Mouse (Mus musculus): ENCODE results near the gene Gm49405. TPM values are rescaled to one million over a fixed set of nuclear protein-coding genes. Genes with fewer than 3 reads are reported as not detected.

Gm49405 gene
- polyA plus RNA-seq, 1 experiment from 2014 or later: 5.5 TPM

- no peaks in the 10 kb centered on the region for H3K27me3 ChIP-seq
- H3K36me3 ChIP-seq: 0 out of 2 replicates have a peak, but pooled peaks cover 4% of the 10 kb centered on the region
- H3K9ac ChIP-seq (replicated peaks): peak overlapping the region; percentile 47; the same call in 1 of the 2 replicates
- H3K4me2 ChIP-seq: peak overlapping the region; percentile 84
- H3K9me3 ChIP-seq: no peaks in the 10 kb centered on the region
- peak overlapping the region; percentile 82 for H3K4me3 ChIP-seq (replicated peaks)
- H3K27ac ChIP-seq: no peak overlapping the region
- peaks cover 18% of the 10 kb centered on the region for H3K4me1 ChIP-seq (replicated peaks)
- no peak for ATAC-seq (ENCODE audit: insufficient number of reproducible peaks, insufficient read depth, low FRiP score, low TSS enrichment, low read depth)
- WGBS: 76% methylated on average over 9 of the region's 9 CpGs
Observed at GRCm38 (mm10) chr19:3999121-3999730, 1.2 kb upstream of the Gm49405 start.

GRCm38 (mm10) chr19:4000949-4001525, 611 bp downstream of the Gm49405 start:
- Histone ChIP-seq H3K36me3 (peaks cover 19% of the 10 kb centered on the region), H3K27me3 (no peaks in the 10 kb centered on the region), H3K4me2 (peak overlapping the region; percentile 84), H3K9me3 (no peaks in the 10 kb centered on the region), H3K4me1 (replicated peaks) (peaks cover 14% of the 10 kb centered on the region), H3K27ac (peak overlapping the region; percentile 98), H3K4me3 (replicated peaks) (peak overlapping the region; percentile 82), H3K9ac (replicated peaks) (peak overlapping the region; percentile 89)
- ATAC-seq (ENCODE audit: insufficient number of reproducible peaks, insufficient read depth, low FRiP score, low TSS enrichment, low read depth): peak; percentile 20; the same call in 1 of the 2 replicates
- 15% methylated on average over 17 of the region's 17 CpGs for WGBS

GRCm38 (mm10) chr19:4001752-4002151, 1.3 kb downstream of the Gm49405 start:
- H3K27me3 ChIP-seq: no peaks in the 10 kb centered on the region
- H3K9ac ChIP-seq (replicated peaks): no peak overlapping the region
- H3K4me3 ChIP-seq (replicated peaks): peak overlapping the region; percentile 82
- no peaks in the 10 kb centered on the region for H3K9me3 ChIP-seq
- H3K4me2 ChIP-seq: peak overlapping the region; percentile 84
- no peak for ATAC-seq (ENCODE audit: insufficient number of reproducible peaks, insufficient read depth, low FRiP score, low TSS enrichment, low read depth)
- H3K27ac ChIP-seq: no peak overlapping the region
- WGBS: 81% methylated on average over 5 of the region's 5 CpGs
- peaks cover 26% of the 10 kb centered on the region for H3K36me3 ChIP-seq
- peaks cover 13% of the 10 kb centered on the region for H3K4me1 ChIP-seq (replicated peaks)

GRCm38 (mm10) chr19:4003112-4003511, 2.7 kb downstream of the Gm49405 start, which contains the start of gene Doc2g:
Doc2g (plus strand) TSS chr19:4003313.
- H3K9me3 ChIP-seq: no peaks in the 10 kb centered on the region
- peaks cover 13% of the 10 kb centered on the region for H3K4me1 ChIP-seq (replicated peaks)
- H3K4me2 ChIP-seq: no peak within 1 kb of the TSS
- no peak for ATAC-seq (ENCODE audit: insufficient number of reproducible peaks, insufficient read depth, low FRiP score, low TSS enrichment, low read depth)
- peak within 1 kb of the TSS; percentile 14; the same call in 1 of the 2 replicates for H3K9ac ChIP-seq (replicated peaks)
- WGBS: 82% methylated on average over 1 of the region's 1 CpGs
- H3K27ac ChIP-seq: no peak within 1 kb of the TSS
- H3K36me3 ChIP-seq: peaks cover 40% of the 10 kb centered on the region
- no peaks in the 10 kb centered on the region for H3K27me3 ChIP-seq
- H3K4me3 ChIP-seq (replicated peaks): no peak within 1 kb of the TSS

- H3K9me3 ChIP-seq: no peaks in the 10 kb centered on the region
- peaks cover 45% of the 10 kb centered on the region for H3K36me3 ChIP-seq
- no peaks in the 10 kb centered on the region for H3K27me3 ChIP-seq
- no peak overlapping the region for H3K4me3 ChIP-seq (replicated peaks)
- no peak overlapping the region for H3K9ac ChIP-seq (replicated peaks)
- 72% methylated on average over 12 of the region's 12 CpGs for WGBS
- no peak overlapping the region for H3K27ac ChIP-seq
- no peak for ATAC-seq (ENCODE audit: insufficient number of reproducible peaks, insufficient read depth, low FRiP score, low TSS enrichment, low read depth)
- H3K4me2 ChIP-seq: no peak overlapping the region
- peaks cover 13% of the 10 kb centered on the region for H3K4me1 ChIP-seq (replicated peaks)
Observed at GRCm38 (mm10) chr19:4003641-4004040, 3.2 kb downstream of the Gm49405 start.

GRCm38 (mm10) chr19:4004331-4004730, 3.9 kb downstream of the Gm49405 start:
- Histone ChIP-seq H3K4me2 (no peak overlapping the region), H3K4me1 (replicated peaks) (peaks cover 13% of the 10 kb centered on the region), H3K9me3 (no peaks in the 10 kb centered on the region), H3K27ac (no peak overlapping the region), H3K4me3 (replicated peaks) (no peak overlapping the region), H3K36me3 (peaks cover 52% of the 10 kb centered on the region), H3K9ac (replicated peaks) (no peak overlapping the region), H3K27me3 (no peaks in the 10 kb centered on the region)
- no peak for ATAC-seq (ENCODE audit: insufficient number of reproducible peaks, insufficient read depth, low FRiP score, low TSS enrichment, low read depth)
- 86% methylated on average over 15 of the region's 15 CpGs for WGBS

- H3K27me3 ChIP-seq: no peaks in the 10 kb centered on the region
- H3K36me3 ChIP-seq: peaks cover 59% of the 10 kb centered on the region
- no peak overlapping the region for H3K4me2 ChIP-seq
- H3K9ac ChIP-seq (replicated peaks): no peak overlapping the region
- H3K9me3 ChIP-seq: no peaks in the 10 kb centered on the region
- H3K4me1 ChIP-seq (replicated peaks): peaks cover 9% of the 10 kb centered on the region
- no peak overlapping the region for H3K4me3 ChIP-seq (replicated peaks)
- H3K27ac ChIP-seq: no peak overlapping the region
- no peak for ATAC-seq (ENCODE audit: insufficient number of reproducible peaks, insufficient read depth, low FRiP score, low TSS enrichment, low read depth)
- WGBS: 90% methylated on average over 9 of the region's 9 CpGs
Observed at GRCm38 (mm10) chr19:4005091-4005490, 4.7 kb downstream of the Gm49405 start.

GRCm38 (mm10) chr19:4005971-4006370, 5.5 kb downstream of the Gm49405 start:
- no peak overlapping the region for H3K4me3 ChIP-seq (replicated peaks)
- H3K4me2 ChIP-seq: no peak overlapping the region
- no peaks in the 10 kb centered on the region for H3K9me3 ChIP-seq
- peaks cover 7% of the 10 kb centered on the region for H3K4me1 ChIP-seq (replicated peaks)
- no peaks in the 10 kb centered on the region for H3K27me3 ChIP-seq
- no peak for ATAC-seq (ENCODE audit: insufficient number of reproducible peaks, insufficient read depth, low FRiP score, low TSS enrichment, low read depth)
- peaks cover 66% of the 10 kb centered on the region for H3K36me3 ChIP-seq
- no peak overlapping the region for H3K27ac ChIP-seq
- H3K9ac ChIP-seq (replicated peaks): no peak overlapping the region
- WGBS: 91% methylated on average over 8 of the region's 8 CpGs

- Histone ChIP-seq H3K4me3 (replicated peaks) (no peak overlapping the region), H3K27me3 (no peaks in the 10 kb centered on the region), H3K9ac (replicated peaks) (no peak overlapping the region), H3K9me3 (no peaks in the 10 kb centered on the region), H3K4me1 (replicated peaks) (peaks cover 10% of the 10 kb centered on the region; the same call in 1 of the 2 replicates), H3K36me3 (peaks cover 49% of the 10 kb centered on the region), H3K27ac (no peak overlapping the region), H3K4me2 (peak overlapping the region; percentile 67; the same call in 1 of the 2 replicates)
- 91% methylated on average over 5 of the region's 5 CpGs for WGBS
- ATAC-seq (ENCODE audit: insufficient number of reproducible peaks, insufficient read depth, low FRiP score, low TSS enrichment, low read depth): no peak
Observed at GRCm38 (mm10) chr19:4011086-4011485, 10.7 kb downstream of the Gm49405 start.

- WGBS: under 1% methylated on average over 45 of the region's 45 CpGs
- H3K4me2 ChIP-seq: peak within 1 kb of the TSS; percentile 67
- H3K27ac ChIP-seq: no peak within 1 kb of the TSS
- peak; percentile 99 for ATAC-seq (ENCODE audit: insufficient number of reproducible peaks, insufficient read depth, low FRiP score, low TSS enrichment, low read depth)
- H3K4me1 ChIP-seq (replicated peaks): peaks cover 10% of the 10 kb centered on the region; the same call in 1 of the 2 replicates
- peak within 1 kb of the TSS; percentile 89 for H3K4me3 ChIP-seq (replicated peaks)
- peaks cover 35% of the 10 kb centered on the region for H3K36me3 ChIP-seq
- H3K9me3 ChIP-seq: no peaks in the 10 kb centered on the region
- no peaks in the 10 kb centered on the region for H3K27me3 ChIP-seq
- peak within 1 kb of the TSS; percentile 67 for H3K9ac ChIP-seq (replicated peaks)
Observed at GRCm38 (mm10) chr19:4012432-4013022, 12.1 kb downstream of the Gm49405 start, which contains the start of gene Ndufv1. Ndufv1 (minus strand) TSS chr19:4012806.

- Histone ChIP-seq H3K9me3 (no peaks in the 10 kb centered on the region), H3K27ac (no peak overlapping the region), H3K36me3 (peaks cover 29% of the 10 kb centered on the region), H3K4me2 (peak overlapping the region; percentile 67), H3K27me3 (no peaks in the 10 kb centered on the region), H3K9ac (replicated peaks) (0 out of 2 replicates have a peak overlapping the region, but pooled peaks have one; percentile 1), H3K4me3 (replicated peaks) (peak overlapping the region; percentile 89), H3K4me1 (replicated peaks) (peaks cover 10% of the 10 kb centered on the region; the same call in 1 of the 2 replicates)
- ATAC-seq (ENCODE audit: insufficient number of reproducible peaks, insufficient read depth, low FRiP score, low TSS enrichment, low read depth): peak; percentile 35
- 20% methylated on average over 9 of the region's 9 CpGs for WGBS
Observed at GRCm38 (mm10) chr19:4013066-4013465, 12.6 kb downstream of the Gm49405 start.
